In the genomic region with DNA sequence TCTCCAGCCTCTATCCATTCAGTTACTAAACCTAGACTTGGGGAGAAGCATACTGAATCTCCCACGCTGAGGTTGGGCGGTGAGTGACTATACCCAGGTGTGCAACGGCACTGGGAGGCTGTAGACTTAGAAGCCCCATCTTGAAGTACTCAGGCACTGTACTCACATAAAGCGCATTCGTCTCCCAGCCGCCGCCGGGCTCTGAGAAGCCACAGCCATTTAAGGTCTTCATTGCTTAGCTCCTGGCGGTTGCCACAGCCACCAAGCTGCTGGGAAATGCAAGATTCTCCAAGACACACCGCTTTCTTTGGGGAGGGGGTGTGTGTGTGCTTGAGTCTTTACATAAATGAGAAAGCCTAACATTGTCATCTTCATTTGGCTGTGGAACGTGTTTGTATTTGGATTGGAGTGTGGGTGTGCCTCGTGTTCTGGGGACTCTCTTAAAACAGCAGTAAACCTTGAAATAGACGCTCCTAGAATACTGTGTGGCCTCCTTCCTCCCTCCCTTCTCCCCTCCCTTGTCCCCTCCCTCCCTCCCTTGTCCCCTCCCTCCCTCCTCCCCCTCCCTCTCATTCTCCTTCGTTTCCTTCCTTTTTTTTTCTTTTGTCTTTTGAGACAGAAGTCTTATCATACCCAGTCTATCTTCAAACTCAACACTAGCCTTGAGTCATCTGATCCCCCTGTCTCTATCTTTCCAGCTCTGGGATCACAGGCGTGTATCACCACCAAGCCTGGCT, we compare ENCODE assay signal across 8 mouse cellular contexts.
DNase-seq lines count a peak whose midpoint lies in the region; ATAC-seq lines count a peak whose summit lies in the region.

No protein-coding gene starts in this region.

- peak; percentile 87 for DNase-seq in heart, adult 11 months
- DNase-seq in heart, adult 9 months (ENCODE audit: low spot score in 2 of 2): no peak
- peak; percentile 66 for DNase-seq in right cerebral cortex, adult 18-20 months
- DNase-seq in right cerebral cortex, postnatal 4 days: no peak
- DNase-seq in liver, embryonic 11.5 days (ENCODE audit: low spot score): no peak
- peak; percentile 45 for DNase-seq in thymus, postnatal 25 days
- DNase-seq in ovary, adult 18-20 months (ENCODE audit: low spot score): no peak

- no peaks in the 10 kb centered on the region for H3K36me3 ChIP-seq in liver, embryonic 11.5 days (ENCODE audit: control insufficient read depth, insufficient read depth, low read length)
- no peaks in the 10 kb centered on the region for H3K36me3 ChIP-seq in hindbrain, embryonic 13.5 days

- H3K9ac ChIP-seq in liver, embryonic 11.5 days (ENCODE audit: low read depth, low read length): peak overlapping the region; percentile 42
- no peak overlapping the region for H3K9ac ChIP-seq in hindbrain, embryonic 13.5 days

- peak overlapping the region; percentile 73 for H3K27ac ChIP-seq in liver, embryonic 11.5 days (ENCODE audit: low read depth, low read length)
- no peak overlapping the region for H3K27ac ChIP-seq in hindbrain, embryonic 13.5 days

- ATAC-seq in liver, embryonic 11.5 days (replicated peaks; ENCODE audit: low FRiP score): peak; percentile 46; the same call in 1 of the 2 replicates
- ATAC-seq in hindbrain, embryonic 13.5 days (ENCODE audit: low FRiP score): no peak

- peaks cover 34% of the 10 kb centered on the region for H3K4me1 ChIP-seq in liver, embryonic 11.5 days (replicated peaks; ENCODE audit: control insufficient read depth, insufficient read depth, low read length)
- peaks cover 10% of the 10 kb centered on the region for H3K4me1 ChIP-seq in hindbrain, embryonic 13.5 days (replicated peaks)

- peak overlapping the region; percentile 55 for H3K4me2 ChIP-seq in liver, embryonic 11.5 days
- H3K4me2 ChIP-seq in hindbrain, embryonic 13.5 days: no peak overlapping the region

- 35% methylated on average over 15 of the region's 15 CpGs for WGBS in liver, embryonic 11.5 days
- 68% methylated on average over 15 of the region's 15 CpGs for WGBS in hindbrain, embryonic 13.5 days

- H3K4me3 ChIP-seq in liver, embryonic 11.5 days (ENCODE audit: low read depth, low read length): 0 out of 2 replicates have a peak overlapping the region, but pooled peaks have one; percentile 25
- H3K4me3 ChIP-seq in hindbrain, embryonic 13.5 days: no peak overlapping the region

- H3K27me3 ChIP-seq in liver, embryonic 11.5 days (replicated peaks; ENCODE audit: control insufficient read depth, insufficient read depth, low read length): no peaks in the 10 kb centered on the region
- H3K27me3 ChIP-seq in hindbrain, embryonic 13.5 days: no peaks in the 10 kb centered on the region

- H3K9me3 ChIP-seq in liver, embryonic 11.5 days (ENCODE audit: control insufficient read depth, low read length): no peaks in the 10 kb centered on the region
- no peaks in the 10 kb centered on the region for H3K9me3 ChIP-seq in hindbrain, embryonic 13.5 days

Comparison
In these comparisons a context has a peak if more than half of its experiments do, and no peak if none do; other contexts are left out.
1. DNase-seq: peak in heart, adult 11 months (single experiment), right cerebral cortex, adult 18-20 months (single experiment) and thymus, postnatal 25 days (single experiment); none in heart, adult 9 months (0 of 2), right cerebral cortex, postnatal 4 days (single experiment), liver, embryonic 11.5 days (single experiment) and ovary, adult 18-20 months (single experiment).